Mouse (Mus musculus): ENCODE measurements at regions not wholly inside any gene's neighbourhood (a gene's known extent, or its start where the extent isn't known, plus 50 kb on each side); places are given as distances from the start of the nearest gene placed in this dataset.
A peak's percentile ranks its signal among the peaks of the same experiment; 100 is the strongest.

GRCm38 (mm10) chr13:117334125-117334524 lies 113.2 kb upstream of the Gm17509 start:
- no peak for DNase-seq (ENCODE audit: low spot score)

GRCm38 (mm10) chr13:117334539-117334938 lies 113.7 kb upstream of the Gm17509 start:
- no peak for DNase-seq (ENCODE audit: low spot score)

GRCm38 (mm10) chr13:117381086-117381595 lies 160.3 kb upstream of the Gm17509 start:
- DNase-seq (ENCODE audit: low spot score) = no peak

- no peak for DNase-seq (ENCODE audit: low spot score)
These were observed 162.7 kb upstream of the Gm17509 start for GRCm38 (mm10) chr13:117383480-117384137.

DNA sequence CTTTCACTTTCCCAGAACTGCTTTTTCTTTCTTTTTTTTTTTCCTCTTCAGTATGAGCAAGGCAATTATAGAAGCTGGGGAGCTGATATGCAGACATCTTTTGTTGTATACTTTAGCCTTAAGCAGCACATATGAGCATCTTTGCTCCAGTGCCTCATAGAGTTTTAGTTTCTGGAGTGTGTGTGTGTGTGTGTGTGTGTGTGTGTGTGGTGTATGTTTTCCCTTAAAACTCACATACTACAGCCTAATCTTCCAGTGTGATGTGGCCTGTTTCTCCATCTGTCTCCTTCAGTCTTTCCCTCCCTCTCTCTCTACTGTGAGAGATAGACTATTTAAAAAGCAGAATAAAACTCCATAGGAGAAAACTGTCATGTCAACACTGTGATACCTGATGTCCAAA lies 169.4 kb upstream of the Gm17509 start:
- DNase-seq (ENCODE audit: low spot score) = no peak

DNA sequence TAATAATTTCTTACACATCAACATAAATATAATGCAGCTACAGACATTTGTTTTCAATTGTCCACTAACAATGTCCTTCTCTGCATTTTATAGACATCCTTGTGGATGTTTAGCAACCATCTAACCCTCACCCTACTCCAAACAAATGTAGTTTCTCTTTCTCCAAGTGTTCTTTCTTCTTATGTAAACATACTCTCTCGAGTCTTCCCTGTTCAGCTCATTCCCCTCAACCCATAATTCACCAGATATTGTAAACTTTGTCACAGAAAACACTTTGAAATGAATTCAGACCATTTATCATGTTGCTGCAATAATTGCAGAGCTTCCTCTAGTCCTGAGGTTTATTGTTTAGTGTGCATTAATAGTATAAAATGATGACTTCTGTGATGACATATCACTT lies 172.6 kb upstream of the Gm17509 start:
- no peak for DNase-seq (ENCODE audit: low spot score)

DNA sequence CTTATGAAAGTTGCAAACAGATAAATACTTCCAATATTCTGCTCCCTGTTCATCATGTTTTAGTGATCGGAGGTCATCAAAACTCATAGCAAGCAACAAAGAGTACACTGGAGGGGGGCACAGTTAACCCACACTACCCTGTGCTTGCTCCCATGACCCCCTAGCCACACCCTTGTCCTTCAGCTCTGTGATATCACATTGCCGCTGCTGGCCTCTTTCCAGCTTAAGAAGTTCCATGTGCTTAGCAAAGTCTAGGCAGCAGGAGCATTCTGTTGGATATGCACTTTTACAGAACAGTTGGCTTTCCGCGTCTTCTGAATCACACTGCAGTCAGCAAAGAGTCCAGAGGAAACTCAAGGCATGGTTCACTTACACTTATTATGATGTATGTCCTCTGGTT lies 180.4 kb upstream of the Gm17509 start:
- no peak for DNase-seq (ENCODE audit: low spot score)

DNA sequence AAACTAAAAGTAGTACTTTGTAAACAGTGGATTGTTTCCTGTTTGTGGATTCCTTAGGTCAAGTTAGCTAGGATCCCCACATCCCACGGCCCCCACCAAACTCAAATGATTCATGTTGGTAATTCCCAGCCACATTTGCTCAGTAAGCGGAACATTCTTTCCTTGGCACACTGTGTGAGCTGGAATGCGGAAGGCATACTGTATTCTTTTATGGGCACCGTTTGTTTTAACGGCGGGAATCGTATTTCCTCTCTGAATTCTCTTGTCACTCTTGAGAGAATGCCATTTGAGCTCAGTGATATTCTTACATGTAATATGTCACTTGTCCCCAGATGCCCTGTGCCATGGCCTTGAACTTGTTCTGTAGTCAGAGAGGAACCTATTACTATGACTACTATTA lies 189.1 kb upstream of the Gm17509 start:
- no peak for DNase-seq (ENCODE audit: low spot score)

- no peak for DNase-seq (ENCODE audit: low spot score)
These were observed 188.5 kb upstream of the Hcn1 start for GRCm38 (mm10) chr13:117413616-117414015.

- DNase-seq (ENCODE audit: low spot score) = no peak
These were observed 178.6 kb upstream of the Hcn1 start for GRCm38 (mm10) chr13:117423558-117423957.

- DNase-seq (ENCODE audit: low spot score) = no peak
These were observed 177.1 kb upstream of the Hcn1 start for GRCm38 (mm10) chr13:117425015-117425414.

- no peak for DNase-seq (ENCODE audit: low spot score)
These were observed 134.7 kb upstream of the Hcn1 start for GRCm38 (mm10) chr13:117467407-117467806.

DNA sequence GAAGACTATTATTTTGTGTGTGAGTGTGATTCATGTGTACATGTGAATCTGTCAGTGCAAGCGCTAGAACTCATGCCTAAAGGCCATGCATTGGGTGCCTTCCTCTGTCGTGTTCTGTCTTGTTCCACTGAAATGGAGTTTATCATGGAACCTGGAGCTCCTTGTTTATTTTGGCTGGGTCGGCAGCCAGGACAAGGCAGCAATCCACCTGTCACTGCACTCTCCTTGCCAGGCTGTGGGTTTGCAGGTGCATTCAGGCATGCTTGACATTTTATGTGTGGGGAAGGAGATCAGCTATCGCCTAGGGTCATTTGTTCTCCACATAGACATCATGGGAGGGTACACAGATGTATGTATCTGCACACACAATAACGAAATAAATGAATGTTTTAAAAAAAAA lies 129.4 kb upstream of the Hcn1 start:
- no peak for DNase-seq (ENCODE audit: low spot score)

GRCm38 (mm10) chr13:117482624-117483023 lies 119.5 kb upstream of the Hcn1 start:
- no peak for DNase-seq (ENCODE audit: low spot score)

DNA sequence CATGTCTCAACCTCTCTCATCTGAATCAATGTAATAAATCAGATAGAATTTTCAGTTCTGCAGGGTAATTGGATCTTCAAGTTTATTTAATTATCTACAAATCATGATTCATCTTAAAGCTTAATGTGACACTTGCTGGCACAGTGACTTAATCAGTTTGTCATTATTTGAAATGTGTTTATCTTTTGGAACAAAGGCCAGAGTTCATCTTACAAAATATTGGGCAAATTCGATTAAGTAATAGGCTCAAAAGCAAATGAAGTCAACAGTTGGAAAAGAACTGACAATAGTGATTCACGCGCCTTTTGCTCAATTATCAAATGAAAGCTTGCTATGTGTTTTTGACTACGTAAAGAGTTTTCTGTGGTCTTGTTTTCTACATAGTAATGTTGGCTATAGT lies 93.4 kb upstream of the Hcn1 start:
- DNase-seq (ENCODE audit: low spot score) = no peak

DNA sequence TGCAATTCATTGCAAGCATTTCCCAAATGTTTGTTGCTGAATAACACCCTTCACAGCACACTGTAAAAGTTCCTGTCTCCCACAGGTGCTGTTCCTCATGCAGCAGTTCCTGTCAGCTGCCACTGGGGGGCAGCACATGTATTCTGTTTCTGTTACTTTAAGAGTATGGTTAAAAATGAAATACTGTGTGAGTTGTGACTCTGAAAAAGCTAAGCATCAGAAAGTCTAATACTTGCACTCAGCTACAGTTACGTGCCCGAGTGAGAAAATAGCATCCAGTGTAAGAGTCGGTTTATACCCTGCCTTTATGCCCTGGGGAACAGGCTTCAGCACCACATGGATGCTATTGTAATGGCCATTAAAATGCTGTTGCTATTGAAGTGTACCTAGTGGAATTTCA lies 52.0 kb upstream of the Hcn1 start:
- DNase-seq (ENCODE audit: low spot score) = peak; percentile 37
